Comparison of ENCODE assay signal across 8 mouse cellular contexts in genomic region chr5:91909010-91909620, GRCm38 (mm10). TPM values are rescaled to one million over a fixed set of nuclear protein-coding genes. Genes with fewer than 3 reads are reported as not detected.
DNase-seq lines count a peak whose midpoint lies in the region; ATAC-seq lines count a peak whose summit lies in the region.

No protein-coding gene starts in this region.

- no peaks in the 10 kb centered on the region for H3K9me3 ChIP-seq in kidney, embryonic 14.5 days (ENCODE audit: control insufficient read depth, low read length)

- H3K27me3 ChIP-seq in kidney, embryonic 14.5 days (ENCODE audit: control insufficient read depth, insufficient read depth, low read length), result no peaks in the 10 kb centered on the region

- intact Hi-C loops in heart, postnatal 36 days (cut with DNase I), result no loop called here

- no peak overlapping the region for H3K27ac ChIP-seq in kidney, embryonic 14.5 days (ENCODE audit: low read depth, low read length)

- ATAC-seq in kidney, embryonic 14.5 days (ENCODE audit: low FRiP score, low TSS enrichment), result no peak

- WGBS in kidney, embryonic 14.5 days, result 55% methylated on average over 10 of the region's 10 CpGs

- H3K36me3 ChIP-seq in kidney, embryonic 14.5 days (ENCODE audit: control insufficient read depth, insufficient read depth, low read length), result no peaks in the 10 kb centered on the region

- DNase-seq in cerebellum, adult 9-10 months, result peak; percentile 0
- no peak for DNase-seq in cerebellum, adult 18-20 months
- DNase-seq in kidney, adult 11 months, result peak; percentile 7
- DNase-seq in brain, adult 2 months (ENCODE audit: low read depth, low spot score), result peak; percentile 29
- peak; percentile 33 to 34 for DNase-seq in heart, postnatal 36 days
- DNase-seq in spleen, postnatal 36 days (ENCODE audit: low spot score in 2 of 2), result no peak
- DNase-seq in adipocyte (ENCODE audit: low spot score), result no peak

- H3K4me1 ChIP-seq in kidney, embryonic 14.5 days (ENCODE audit: control insufficient read depth, insufficient read depth, low read length), result no peaks in the 10 kb centered on the region

- no peak overlapping the region for H3K4me3 ChIP-seq in kidney, embryonic 14.5 days (ENCODE audit: low read length)

- no peak overlapping the region for H3K9ac ChIP-seq in kidney, embryonic 14.5 days (ENCODE audit: low read depth, low read length)

- no peak overlapping the region for H3K4me2 ChIP-seq in kidney, embryonic 14.5 days (replicated peaks; ENCODE audit: low read depth, low read length)

RNA-seq across cellular contexts. Expression of gene Rchy1, which starts 53.8 kb away (rescaled TPM):
- polyA plus RNA-seq in kidney, embryonic 14.5 days (2014; fragmentation: Nextera tagmentation; extraction: Ambion mirVana), result 49.9 and 56.9 TPM in 2 replicates
- total RNA-seq in heart, postnatal 36 days (2021), result 10 to 100 TPM; 30.5 to 31.6 TPM

Comparison
In these comparisons a context has a peak if more than half of its experiments do, and no peak if none do; other contexts are left out.
1. DNase-seq: peak in cerebellum, adult 9-10 months (single experiment), kidney, adult 11 months (single experiment), brain, adult 2 months (single experiment) and heart, postnatal 36 days (2 of 2); none in cerebellum, adult 18-20 months (0 of 2), spleen, postnatal 36 days (0 of 2) and adipocyte (single experiment).